Mouse (Mus musculus): ENCODE measurements around the gene Gtf3c5. TPM values are rescaled to one million over a fixed set of nuclear protein-coding genes. Genes with fewer than 3 reads are reported as not detected.

Gene Gtf3c5
- total and polyA plus RNA-seq, 2 experiments, result 2.9 to 7.8 TPM

- H3K4me1 ChIP-seq (ENCODE audit: control insufficient read depth, insufficient read depth, low read length), result 0 out of 2 replicates have a peak, but pooled peaks cover 2% of the 10 kb centered on the region
- H3K27me3 ChIP-seq (ENCODE audit: control insufficient read depth, insufficient read depth, low read length), result no peaks in the 10 kb centered on the region
- no peak for TF ChIP-seq CTCF (IDR thresholded peaks at IDR 0.05; ENCODE audit: low read depth, low read length)
- TF ChIP-seq POLR2A (IDR thresholded peaks at IDR 0.05; ENCODE audit: extremely low read depth, insufficient read depth, low read length), result no peak
- H3K9ac ChIP-seq (ENCODE audit: low read depth, low read length), result no peak overlapping the region
- H3K27ac ChIP-seq (replicated peaks; ENCODE audit: insufficient read depth, low read depth, low read length), result no peak overlapping the region
- DNase-seq (ENCODE audit: extremely low read depth, low read depth, low spot score), result no peak
- no peak overlapping the region for H3K4me3 ChIP-seq (ENCODE audit: insufficient read depth, low read depth, low read length)
- 82% methylated on average over 4 of the region's 4 CpGs for WGBS
- H3K79me2 ChIP-seq (ENCODE audit: control insufficient read depth, insufficient read depth, low read length), result no peaks in the 10 kb centered on the region
- no peaks in the 10 kb centered on the region for H3K36me3 ChIP-seq (ENCODE audit: control insufficient read depth, insufficient read depth, low read length)
Observed at GRCm38 (mm10) chr2:28529856-28530255, 53.7 kb downstream of the Gtf3c5 start.

GRCm38 (mm10) chr2:28528354-28528730 lies 55.2 kb downstream of the Gtf3c5 start:
- Histone ChIP-seq H3K36me3 (ENCODE audit: control insufficient read depth, insufficient read depth, low read length) (no peaks in the 10 kb centered on the region), H3K4me1 (ENCODE audit: control insufficient read depth, insufficient read depth, low read length) (peaks cover 2% of the 10 kb centered on the region; the same call in 1 of the 2 replicates), H3K27me3 (ENCODE audit: control insufficient read depth, insufficient read depth, low read length) (no peaks in the 10 kb centered on the region), H3K27ac (replicated peaks; ENCODE audit: insufficient read depth, low read depth, low read length) (no peak overlapping the region), H3K79me2 (ENCODE audit: control insufficient read depth, insufficient read depth, low read length) (no peaks in the 10 kb centered on the region), H3K4me3 (ENCODE audit: insufficient read depth, low read depth, low read length) (no peak overlapping the region), H3K9ac (ENCODE audit: low read depth, low read length) (no peak overlapping the region)
- 94% methylated on average over 7 of the region's 7 CpGs for WGBS
- no peak for DNase-seq (ENCODE audit: extremely low read depth, low read depth, low spot score)
- TF ChIP-seq POLR2A (IDR thresholded peaks at IDR 0.05; ENCODE audit: extremely low read depth, insufficient read depth, low read length), result no peak
- no peak for TF ChIP-seq CTCF (IDR thresholded peaks at IDR 0.05; ENCODE audit: low read depth, low read length)

GRCm38 (mm10) chr2:28527436-28528353 lies 55.9 kb downstream of the Gtf3c5 start:
- Histone ChIP-seq H3K4me3 (ENCODE audit: insufficient read depth, low read depth, low read length) (no peak overlapping the region), H3K27ac (replicated peaks; ENCODE audit: insufficient read depth, low read depth, low read length) (no peak overlapping the region), H3K4me1 (ENCODE audit: control insufficient read depth, insufficient read depth, low read length) (no peaks in the 10 kb centered on the region; the same call in 1 of the 2 replicates), H3K27me3 (ENCODE audit: control insufficient read depth, insufficient read depth, low read length) (no peaks in the 10 kb centered on the region), H3K79me2 (ENCODE audit: control insufficient read depth, insufficient read depth, low read length) (no peaks in the 10 kb centered on the region), H3K9ac (ENCODE audit: low read depth, low read length) (no peak overlapping the region), H3K36me3 (ENCODE audit: control insufficient read depth, insufficient read depth, low read length) (no peaks in the 10 kb centered on the region)
- no peak for DNase-seq (ENCODE audit: extremely low read depth, low read depth, low spot score)
- WGBS, result 93% methylated on average over 20 of the region's 20 CpGs
- no peak for TF ChIP-seq POLR2A (IDR thresholded peaks at IDR 0.05; ENCODE audit: extremely low read depth, insufficient read depth, low read length)
- no peak for TF ChIP-seq CTCF (IDR thresholded peaks at IDR 0.05; ENCODE audit: low read depth, low read length)

GRCm38 (mm10) chr2:28525943-28526876 lies 57.3 kb downstream of the Gtf3c5 start:
- Histone ChIP-seq H3K27me3 (ENCODE audit: control insufficient read depth, insufficient read depth, low read length) (no peaks in the 10 kb centered on the region), H3K27ac (replicated peaks; ENCODE audit: insufficient read depth, low read depth, low read length) (peak overlapping the region; percentile 78), H3K79me2 (ENCODE audit: control insufficient read depth, insufficient read depth, low read length) (no peaks in the 10 kb centered on the region), H3K36me3 (ENCODE audit: control insufficient read depth, insufficient read depth, low read length) (no peaks in the 10 kb centered on the region), H3K9ac (ENCODE audit: low read depth, low read length) (no peak overlapping the region), H3K4me3 (ENCODE audit: insufficient read depth, low read depth, low read length) (no peak overlapping the region), H3K4me1 (ENCODE audit: control insufficient read depth, insufficient read depth, low read length) (no peaks in the 10 kb centered on the region; the same call in 1 of the 2 replicates)
- TF ChIP-seq CTCF (IDR thresholded peaks at IDR 0.05; ENCODE audit: low read depth, low read length), result peak; percentile 24; the same call in 1 of the 2 replicates
- TF ChIP-seq POLR2A (IDR thresholded peaks at IDR 0.05; ENCODE audit: extremely low read depth, insufficient read depth, low read length), result no peak
- no peak for DNase-seq (ENCODE audit: extremely low read depth, low read depth, low spot score)
- 66% methylated on average over 12 of the region's 12 CpGs for WGBS

- H3K4me1 ChIP-seq (ENCODE audit: control insufficient read depth, insufficient read depth, low read length), result no peaks in the 10 kb centered on the region; the same call in 1 of the 2 replicates
- TF ChIP-seq POLR2A (IDR thresholded peaks at IDR 0.05; ENCODE audit: extremely low read depth, insufficient read depth, low read length), result no peak
- no peak for TF ChIP-seq CTCF (IDR thresholded peaks at IDR 0.05; ENCODE audit: low read depth, low read length)
- no peak overlapping the region for H3K4me3 ChIP-seq (ENCODE audit: insufficient read depth, low read depth, low read length)
- H3K9ac ChIP-seq (ENCODE audit: low read depth, low read length), result peak overlapping the region; percentile 29; the same call in 1 of the 2 replicates
- H3K27ac ChIP-seq (replicated peaks; ENCODE audit: insufficient read depth, low read depth, low read length), result peak overlapping the region; percentile 78
- H3K36me3 ChIP-seq (ENCODE audit: control insufficient read depth, insufficient read depth, low read length), result no peaks in the 10 kb centered on the region
- peak; percentile 27 for DNase-seq (ENCODE audit: extremely low read depth, low read depth, low spot score)
- H3K27me3 ChIP-seq (ENCODE audit: control insufficient read depth, insufficient read depth, low read length), result no peaks in the 10 kb centered on the region
- no peaks in the 10 kb centered on the region for H3K79me2 ChIP-seq (ENCODE audit: control insufficient read depth, insufficient read depth, low read length)
- whole genome bisulfite sequencing, result 60% methylated on average over 11 of the region's 11 CpGs
Observed at GRCm38 (mm10) chr2:28525219-28525942, 58.2 kb downstream of the Gtf3c5 start.
